Mouse (Mus musculus): ENCODE results near the gene Senp1. TPM values are rescaled to one million over a fixed set of nuclear protein-coding genes. Genes with fewer than 3 reads are reported as not detected.

Senp1 gene
- polyA plus RNA-seq (2014; fragmentation: Nextera tagmentation; extraction: Ambion mirVana) = 47.7 and 49.0 TPM in 2 replicates

DNA sequence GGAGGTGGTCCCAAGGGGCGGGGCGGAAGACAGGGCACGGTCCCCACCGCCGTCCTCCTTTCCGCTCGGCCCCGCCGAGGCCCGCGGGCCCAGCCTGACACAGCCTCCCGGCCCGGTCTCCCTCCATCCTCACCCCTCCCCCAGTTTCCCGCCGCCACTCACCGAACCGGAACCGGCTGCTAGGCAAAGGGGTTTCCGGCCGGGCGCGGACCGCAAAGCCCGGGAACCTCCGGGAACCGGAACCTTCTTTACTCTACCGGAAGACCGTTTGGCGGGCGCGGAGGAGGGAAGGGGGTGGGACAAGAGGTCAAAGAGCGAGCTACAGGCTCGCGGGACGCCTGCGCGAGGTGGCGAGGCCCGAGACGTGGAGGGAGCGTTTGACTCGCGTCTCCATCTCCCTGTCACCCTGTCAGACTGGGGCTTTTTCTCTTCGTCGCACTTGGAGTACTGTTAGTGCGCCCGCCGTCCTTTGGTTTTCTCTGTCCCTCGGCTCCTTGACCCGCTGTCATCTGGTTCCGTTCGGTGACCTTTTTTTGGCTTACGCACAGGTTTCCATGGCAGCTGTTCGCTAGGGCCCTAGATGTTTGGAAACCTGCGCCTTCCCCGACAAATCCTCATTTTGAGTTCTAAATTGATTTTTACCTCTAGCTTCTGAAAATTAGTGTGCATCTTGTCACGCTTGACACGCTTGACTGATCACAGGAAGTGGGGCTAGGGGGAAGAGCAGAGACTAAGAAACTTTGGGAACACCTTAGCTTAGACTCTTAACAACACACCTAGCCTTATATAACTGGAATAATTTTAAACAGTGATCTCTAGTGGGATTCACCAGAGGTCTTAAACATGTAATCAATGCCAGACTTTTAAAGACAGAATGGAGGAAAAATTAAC lies at the start of gene Senp1:
Gene Senp1 (minus strand): TSS at position 624 of the 891 bp plus-strand sequence.
- peak within 1 kb of the TSS; percentile 91 for H3K27ac ChIP-seq (ENCODE audit: low read depth, low read length)
- under 1% methylated on average over 53 of the region's 58 CpGs for WGBS
- no peaks in the 10 kb centered on the region; the same call in 1 of the 2 replicates for H3K9me3 ChIP-seq (ENCODE audit: control insufficient read depth, low read length)
- peak; percentile 88 for ATAC-seq (replicated peaks; ENCODE audit: low FRiP score)
- DNase-seq (ENCODE audit: low spot score) = peak; percentile 94
- peaks cover 3% of the 10 kb centered on the region; the same call in 1 of the 2 replicates for H3K4me1 ChIP-seq (replicated peaks; ENCODE audit: control insufficient read depth, insufficient read depth, low read length)
- H3K4me3 ChIP-seq (ENCODE audit: low read depth, low read length) = peak within 1 kb of the TSS; percentile 66
- peak within 1 kb of the TSS; percentile 72 for H3K4me2 ChIP-seq (ENCODE audit: low read depth, low read length, severe bottlenecking)
- peak within 1 kb of the TSS; percentile 73 for H3K9ac ChIP-seq (ENCODE audit: low read length)
- H3K36me3 ChIP-seq (ENCODE audit: control insufficient read depth, insufficient read depth, low read length) = no peaks in the 10 kb centered on the region
- H3K27me3 ChIP-seq (ENCODE audit: control insufficient read depth, insufficient read depth, low read length) = no peaks in the 10 kb centered on the region

DNA sequence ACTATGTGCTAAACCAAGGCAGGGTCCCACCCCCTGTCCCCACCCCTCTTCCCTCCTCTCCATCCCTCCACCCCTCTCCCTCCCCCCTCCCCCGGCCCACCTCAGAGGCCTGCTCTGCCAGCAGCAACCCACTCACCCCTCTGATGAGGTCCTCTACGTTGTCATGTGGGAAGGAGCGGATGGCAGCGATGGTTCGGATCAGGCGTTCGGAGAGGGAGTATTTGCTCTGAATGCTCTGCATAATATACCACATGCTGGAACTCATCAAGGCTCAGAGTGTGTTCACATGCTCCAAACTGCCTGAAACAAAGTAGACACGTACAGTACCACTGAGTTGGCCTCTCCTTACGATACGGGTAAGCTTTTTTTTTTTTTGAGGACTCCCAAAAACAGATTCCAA lies 49.0 kb upstream of the Senp1 start:
- whole genome bisulfite sequencing = 86% methylated on average over 9 of the region's 10 CpGs
- no peaks in the 10 kb centered on the region for H3K9me3 ChIP-seq (ENCODE audit: control insufficient read depth, low read length)
- H3K4me1 ChIP-seq (replicated peaks; ENCODE audit: control insufficient read depth, insufficient read depth, low read length) = peaks cover 3% of the 10 kb centered on the region; the same call in 1 of the 2 replicates
- no peak overlapping the region for H3K27ac ChIP-seq (ENCODE audit: low read depth, low read length)
- no peak for ATAC-seq (replicated peaks; ENCODE audit: low FRiP score)
- H3K4me2 ChIP-seq (ENCODE audit: low read depth, low read length, severe bottlenecking) = no peak overlapping the region
- no peak overlapping the region for H3K4me3 ChIP-seq (ENCODE audit: low read depth, low read length)
- no peaks in the 10 kb centered on the region; the same call in 1 of the 2 replicates for H3K36me3 ChIP-seq (ENCODE audit: control insufficient read depth, insufficient read depth, low read length)
- no peak for DNase-seq (ENCODE audit: low spot score)
- no peak overlapping the region for H3K9ac ChIP-seq (ENCODE audit: low read length)
- H3K27me3 ChIP-seq (ENCODE audit: control insufficient read depth, insufficient read depth, low read length) = no peaks in the 10 kb centered on the region

DNA sequence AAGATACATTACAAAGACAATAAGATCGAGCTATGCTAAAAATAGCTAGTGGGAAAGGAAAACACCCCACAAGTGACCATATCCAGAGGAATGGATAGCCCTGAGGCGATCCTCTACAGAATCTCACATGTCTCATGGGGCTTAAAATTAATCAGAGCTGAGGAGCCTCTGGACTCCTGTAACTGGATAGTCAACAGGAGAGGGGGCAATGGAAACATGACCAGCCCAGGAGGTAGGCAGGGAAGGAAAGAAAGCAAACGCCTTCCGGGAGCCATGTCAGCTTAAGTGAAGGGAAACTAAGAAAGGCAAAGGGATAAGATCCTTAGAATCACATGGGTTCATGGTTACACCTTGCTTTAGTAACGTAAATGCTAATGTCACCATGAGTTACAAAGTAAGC lies 47.3 kb upstream of the Senp1 start:
- no peaks in the 10 kb centered on the region; the same call in 1 of the 2 replicates for H3K36me3 ChIP-seq (ENCODE audit: control insufficient read depth, insufficient read depth, low read length)

DNA sequence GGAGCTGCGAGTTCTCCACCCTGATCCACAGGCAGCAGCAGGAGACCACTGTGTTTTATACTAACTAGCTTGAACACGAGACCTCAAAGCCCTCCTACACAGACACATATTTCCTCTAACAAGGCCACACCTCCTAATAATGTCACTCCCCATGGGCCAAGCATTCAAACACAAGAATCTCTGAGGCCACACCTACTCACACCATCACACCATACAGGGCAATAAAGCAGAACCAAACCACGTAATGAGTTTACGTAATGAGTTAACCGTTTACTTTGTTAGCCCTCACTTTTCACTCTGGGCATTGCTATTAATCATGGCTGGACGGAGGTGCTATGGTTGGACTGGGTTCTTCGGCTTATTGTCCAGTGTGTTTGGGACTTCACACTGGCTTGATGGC lies 46.2 kb upstream of the Senp1 start:
- Histone ChIP-seq H3K4me2 (ENCODE audit: low read depth, low read length, severe bottlenecking) (no peak overlapping the region), H3K27me3 (ENCODE audit: control insufficient read depth, insufficient read depth, low read length) (no peaks in the 10 kb centered on the region), H3K9me3 (ENCODE audit: control insufficient read depth, low read length) (no peaks in the 10 kb centered on the region), H3K4me3 (ENCODE audit: low read depth, low read length) (no peak overlapping the region), H3K36me3 (ENCODE audit: control insufficient read depth, insufficient read depth, low read length) (no peaks in the 10 kb centered on the region; the same call in 1 of the 2 replicates), H3K27ac (ENCODE audit: low read depth, low read length) (no peak overlapping the region), H3K9ac (ENCODE audit: low read length) (no peak overlapping the region), H3K4me1 (replicated peaks; ENCODE audit: control insufficient read depth, insufficient read depth, low read length) (peaks cover 1% of the 10 kb centered on the region; the same call in 1 of the 2 replicates)
- no peak for DNase-seq (ENCODE audit: low spot score)
- WGBS = 86% methylated on average over 7 of the region's 7 CpGs
- ATAC-seq (replicated peaks; ENCODE audit: low FRiP score) = no peak

More for the DNA sequence above, 47.3 kb upstream of the Senp1 start:
- H3K4me3 ChIP-seq (ENCODE audit: low read depth, low read length) = no peak overlapping the region
- H3K9me3 ChIP-seq (ENCODE audit: control insufficient read depth, low read length) = no peaks in the 10 kb centered on the region
- WGBS = 94% methylated on average over 5 of the region's 5 CpGs
- H3K4me1 ChIP-seq (replicated peaks; ENCODE audit: control insufficient read depth, insufficient read depth, low read length) = peaks cover 3% of the 10 kb centered on the region; the same call in 1 of the 2 replicates
- DNase-seq (ENCODE audit: low spot score) (no peak), ATAC-seq (replicated peaks; ENCODE audit: low FRiP score) (no peak)
- no peaks in the 10 kb centered on the region for H3K27me3 ChIP-seq (ENCODE audit: control insufficient read depth, insufficient read depth, low read length)
- H3K4me2 ChIP-seq (ENCODE audit: low read depth, low read length, severe bottlenecking) = no peak overlapping the region
- H3K9ac ChIP-seq (ENCODE audit: low read length) = no peak overlapping the region
- no peak overlapping the region for H3K27ac ChIP-seq (ENCODE audit: low read depth, low read length)

DNA sequence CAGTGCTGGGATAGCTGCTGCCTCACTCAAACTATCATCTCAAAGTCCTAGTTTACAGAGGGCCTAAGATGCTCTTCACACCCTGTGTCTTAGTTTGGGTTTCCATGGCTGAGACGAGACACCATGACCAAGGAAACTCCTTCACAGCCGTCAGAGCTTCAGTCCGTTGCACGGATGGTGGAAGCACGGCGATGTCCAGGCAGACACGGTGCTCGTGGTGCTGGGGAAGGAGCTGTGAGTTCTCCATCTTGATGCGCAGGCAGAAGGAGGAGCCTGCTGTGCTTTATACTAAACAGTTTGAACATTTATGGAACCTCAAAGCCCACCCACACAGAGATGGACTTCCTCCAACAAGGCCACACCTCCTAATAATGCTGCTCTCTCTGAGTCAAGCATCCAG lies 43.3 kb upstream of the Senp1 start:
- Histone ChIP-seq H3K9ac (ENCODE audit: low read length) (no peak overlapping the region), H3K4me1 (replicated peaks; ENCODE audit: control insufficient read depth, insufficient read depth, low read length) (no peaks in the 10 kb centered on the region), H3K4me2 (ENCODE audit: low read depth, low read length, severe bottlenecking) (no peak overlapping the region), H3K36me3 (ENCODE audit: control insufficient read depth, insufficient read depth, low read length) (peaks cover 4% of the 10 kb centered on the region; the same call in 1 of the 2 replicates), H3K4me3 (ENCODE audit: low read depth, low read length) (no peak overlapping the region), H3K9me3 (ENCODE audit: control insufficient read depth, low read length) (no peaks in the 10 kb centered on the region), H3K27me3 (ENCODE audit: control insufficient read depth, insufficient read depth, low read length) (no peaks in the 10 kb centered on the region), H3K27ac (ENCODE audit: low read depth, low read length) (no peak overlapping the region)
- 93% methylated on average over 9 of the region's 9 CpGs for WGBS
- DNase-seq (ENCODE audit: low spot score) (no peak), ATAC-seq (replicated peaks; ENCODE audit: low FRiP score) (no peak)

DNA sequence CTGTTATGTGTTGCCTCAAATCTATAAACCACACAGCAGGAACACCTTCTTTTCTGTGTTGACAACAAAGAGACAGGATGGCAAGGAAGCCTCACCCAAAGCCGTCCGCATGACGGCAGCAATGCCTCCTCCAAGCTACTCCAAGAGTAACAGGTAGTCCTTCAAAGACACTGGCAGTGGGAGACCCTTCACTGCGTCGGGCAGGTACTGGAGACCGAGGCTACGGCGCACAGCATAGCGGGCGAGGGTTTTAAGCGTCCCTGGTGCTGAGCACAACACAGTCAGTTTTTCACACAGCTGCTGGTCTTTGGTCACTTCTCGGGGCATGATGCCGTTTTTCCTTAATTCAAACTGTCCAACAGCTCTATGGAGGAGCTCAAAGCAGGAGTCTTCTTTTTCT lies 42.1 kb upstream of the Senp1 start:
- Histone ChIP-seq H3K9me3 (ENCODE audit: control insufficient read depth, low read length) (no peaks in the 10 kb centered on the region), H3K4me1 (replicated peaks; ENCODE audit: control insufficient read depth, insufficient read depth, low read length) (no peaks in the 10 kb centered on the region), H3K27me3 (ENCODE audit: control insufficient read depth, insufficient read depth, low read length) (no peaks in the 10 kb centered on the region), H3K9ac (ENCODE audit: low read length) (no peak overlapping the region), H3K27ac (ENCODE audit: low read depth, low read length) (no peak overlapping the region), H3K4me3 (ENCODE audit: low read depth, low read length) (no peak overlapping the region), H3K36me3 (ENCODE audit: control insufficient read depth, insufficient read depth, low read length) (peaks cover 4% of the 10 kb centered on the region; the same call in 1 of the 2 replicates), H3K4me2 (ENCODE audit: low read depth, low read length, severe bottlenecking) (no peak overlapping the region)
- WGBS = 92% methylated on average over 13 of the region's 13 CpGs
- ATAC-seq (replicated peaks; ENCODE audit: low FRiP score) (no peak), DNase-seq (ENCODE audit: low spot score) (no peak)

DNA sequence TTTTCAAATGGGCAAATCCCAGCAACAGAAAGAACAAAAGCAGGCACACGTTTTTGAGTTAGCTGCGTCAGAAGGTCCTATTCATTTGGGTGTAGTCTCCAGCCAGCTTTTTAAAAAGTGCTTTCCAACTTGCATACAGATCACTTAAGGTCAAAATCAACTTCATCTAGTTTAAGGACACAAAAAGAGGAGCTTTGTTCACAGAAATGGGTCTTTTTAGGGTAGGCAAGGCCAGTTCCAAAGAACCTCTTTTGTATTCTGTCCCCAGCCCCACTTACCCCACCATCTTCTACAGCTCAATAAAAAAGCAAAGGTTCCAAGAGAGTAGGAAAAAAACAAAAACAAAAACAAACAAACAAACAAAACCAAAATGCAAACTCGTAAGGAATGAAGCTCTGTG lies 41.1 kb upstream of the Senp1 start:
- no peak overlapping the region for H3K27ac ChIP-seq (ENCODE audit: low read depth, low read length)
- no peak for ATAC-seq (replicated peaks; ENCODE audit: low FRiP score)
- no peaks in the 10 kb centered on the region for H3K4me1 ChIP-seq (replicated peaks; ENCODE audit: control insufficient read depth, insufficient read depth, low read length)
- peaks cover 4% of the 10 kb centered on the region for H3K36me3 ChIP-seq (ENCODE audit: control insufficient read depth, insufficient read depth, low read length)
- H3K27me3 ChIP-seq (ENCODE audit: control insufficient read depth, insufficient read depth, low read length) = no peaks in the 10 kb centered on the region
- DNase-seq (ENCODE audit: low spot score) = no peak
- H3K9ac ChIP-seq (ENCODE audit: low read length) = no peak overlapping the region
- no peak overlapping the region for H3K4me2 ChIP-seq (ENCODE audit: low read depth, low read length, severe bottlenecking)
- no peak overlapping the region for H3K4me3 ChIP-seq (ENCODE audit: low read depth, low read length)
- 77% methylated on average over 3 of the region's 3 CpGs for WGBS
- H3K9me3 ChIP-seq (ENCODE audit: control insufficient read depth, low read length) = no peaks in the 10 kb centered on the region

DNA sequence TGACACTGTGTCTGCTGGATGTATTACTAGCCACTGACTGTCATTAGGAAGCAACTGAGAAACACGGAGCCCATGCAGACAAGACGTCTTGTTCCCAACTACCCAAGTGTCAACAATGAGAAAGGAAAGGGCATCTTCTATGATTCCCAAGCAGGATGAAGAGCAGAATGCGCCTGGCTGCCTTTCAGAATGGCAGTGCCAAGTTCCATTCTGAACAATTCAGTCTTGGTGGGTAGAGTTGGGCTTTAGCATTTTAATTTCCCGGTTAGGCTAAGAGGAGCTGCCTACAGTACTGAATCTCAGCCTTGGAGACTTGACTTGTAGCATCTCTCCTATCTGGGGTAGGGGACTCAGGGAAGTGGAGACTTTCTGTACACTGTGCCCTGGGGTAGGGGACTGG lies 40.5 kb upstream of the Senp1 start:
- H3K4me3 ChIP-seq (ENCODE audit: low read depth, low read length) = no peak overlapping the region
- no peak overlapping the region for H3K9ac ChIP-seq (ENCODE audit: low read length)
- H3K27ac ChIP-seq (ENCODE audit: low read depth, low read length) = no peak overlapping the region
- DNase-seq (ENCODE audit: low spot score) (no peak), ATAC-seq (replicated peaks; ENCODE audit: low FRiP score) (no peak)
- H3K36me3 ChIP-seq (ENCODE audit: control insufficient read depth, insufficient read depth, low read length) = peaks cover 4% of the 10 kb centered on the region
- no peaks in the 10 kb centered on the region for H3K27me3 ChIP-seq (ENCODE audit: control insufficient read depth, insufficient read depth, low read length)
- WGBS = 93% methylated on average over 4 of the region's 4 CpGs
- H3K9me3 ChIP-seq (ENCODE audit: control insufficient read depth, low read length) = no peaks in the 10 kb centered on the region
- H3K4me2 ChIP-seq (ENCODE audit: low read depth, low read length, severe bottlenecking) = no peak overlapping the region
- H3K4me1 ChIP-seq (replicated peaks; ENCODE audit: control insufficient read depth, insufficient read depth, low read length) = no peaks in the 10 kb centered on the region

Measured in forebrain, embryonic 11.5 days (tissue).